Mouse (Mus musculus): ENCODE data around the gene Gm3336. TPM values are rescaled to one million over a fixed set of nuclear protein-coding genes. Genes with fewer than 3 reads are reported as not detected.

The Gm3336 gene
- polyA plus RNA-seq, 1 experiment, result not detected

DNA sequence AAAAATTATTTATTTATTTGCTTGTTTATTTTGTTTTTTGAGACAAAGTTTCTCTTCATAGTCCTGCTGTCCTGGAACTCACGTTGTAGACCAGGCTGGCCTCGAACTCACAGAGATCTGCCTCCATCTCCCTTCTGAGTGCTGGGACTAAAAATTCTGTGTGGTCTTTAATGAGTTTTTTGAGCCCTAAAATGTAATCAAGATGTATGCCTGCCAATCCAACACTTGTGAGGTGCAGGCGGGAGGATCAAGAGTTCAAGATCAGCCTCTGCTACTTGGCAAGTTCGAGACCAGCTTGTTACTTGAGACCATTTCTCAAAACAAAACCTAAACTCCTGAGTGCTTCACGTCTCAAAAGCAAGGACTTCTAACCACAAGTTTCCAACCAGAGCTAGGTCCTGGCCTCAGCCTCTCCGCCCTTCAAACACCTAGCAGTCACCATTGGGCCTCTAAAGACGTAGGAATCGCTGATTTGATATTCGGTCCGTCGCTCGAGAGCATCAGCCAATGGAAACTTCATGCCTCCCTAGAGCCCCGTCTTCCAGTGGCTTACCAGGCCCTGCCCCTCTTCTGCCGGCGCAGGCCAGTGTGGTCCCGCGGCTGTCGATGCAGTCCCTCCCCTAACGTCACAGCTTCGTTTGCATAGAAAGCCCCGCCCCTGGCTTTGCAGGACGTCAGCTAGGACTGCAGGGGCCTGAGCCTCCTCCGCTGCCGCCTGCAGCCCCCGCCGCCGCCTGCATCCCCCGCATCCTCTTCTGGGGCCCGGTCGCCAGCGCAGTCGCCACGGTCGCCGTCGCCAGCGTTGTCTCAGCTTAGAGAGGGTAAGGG is 35.9 kb downstream of the Gm3336 start, which contains the start of gene Rab3a:
Rab3a (plus strand) TSS at position 637 of the 828 bp plus-strand sequence.
- H3ac ChIP-seq (ENCODE audit: control insufficient read depth, insufficient read length, low read depth), result peak within 1 kb of the TSS; percentile 61
- no peaks in the 10 kb centered on the region for H3K79me3 ChIP-seq (ENCODE audit: low read depth)
- peak within 1 kb of the TSS; percentile 49 for H3K4me3 ChIP-seq (ENCODE audit: insufficient read depth, poor library complexity, severe bottlenecking)
- no peaks in the 10 kb centered on the region for H3K27me3 ChIP-seq (ENCODE audit: control insufficient read depth, insufficient read depth, insufficient read length)
- TF ChIP-seq CTCF (IDR thresholded peaks at IDR 0.05; ENCODE audit: control insufficient read depth, insufficient read depth, insufficient read length) (no peak), CEBPB (IDR thresholded peaks at IDR 0.05; ENCODE audit: low read depth) (no peak), USF1 (IDR thresholded peaks at IDR 0.05; ENCODE audit: low read depth) (no peak), MAX (IDR thresholded peaks at IDR 0.05) (no peak), FOSL1 (IDR thresholded peaks at IDR 0.05; ENCODE audit: insufficient read depth, low read length, poor library complexity, severe bottlenecking) (no peak)
- H3K36me3 ChIP-seq (ENCODE audit: control insufficient read depth, insufficient read depth), result peaks cover 10% of the 10 kb centered on the region
- H3K79me2 ChIP-seq (ENCODE audit: control insufficient read depth, insufficient read depth), result peaks cover 1% of the 10 kb centered on the region

DNA sequence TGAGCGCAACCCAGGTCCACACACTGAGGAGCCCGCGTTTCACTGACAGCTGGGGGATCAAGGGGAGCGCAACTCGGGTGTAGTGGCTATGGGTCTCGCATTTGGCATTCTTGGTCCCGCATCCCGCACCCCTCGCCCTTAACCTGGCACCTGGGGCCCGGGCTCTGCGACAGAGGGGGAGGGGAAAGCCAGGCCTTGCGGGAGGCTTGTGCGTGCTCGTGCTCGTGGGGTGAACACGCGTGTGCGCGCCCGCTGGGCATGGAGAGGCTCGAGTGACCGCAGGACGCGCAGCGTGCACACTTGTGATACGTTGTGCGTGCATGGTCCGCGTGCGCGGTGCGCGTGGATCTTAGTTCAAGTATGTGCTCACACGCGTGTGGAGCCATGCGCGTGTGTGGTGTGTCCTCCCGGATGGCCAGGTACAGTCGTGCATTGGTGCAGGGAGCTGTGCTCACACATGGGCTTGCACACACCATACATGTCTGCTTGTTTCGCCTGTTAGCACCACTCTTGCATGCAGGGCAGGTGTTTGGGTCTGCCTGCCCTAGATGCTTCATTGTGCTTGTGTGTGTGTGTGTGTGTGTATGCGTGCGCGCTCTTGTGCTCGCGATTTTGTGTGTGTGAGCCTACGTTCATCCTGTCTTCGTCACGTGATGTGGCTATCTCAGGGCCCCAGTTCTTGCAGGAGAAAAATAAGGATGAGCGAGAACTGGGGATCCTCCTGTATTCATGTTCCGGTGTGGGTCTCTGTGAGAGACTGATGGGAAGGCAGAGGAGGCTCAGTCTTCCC is 36.7 kb downstream of the Gm3336 start:
- H3ac ChIP-seq (ENCODE audit: control insufficient read depth, insufficient read length, low read depth), result peak overlapping the region; percentile 61
- TF ChIP-seq USF1 (IDR thresholded peaks at IDR 0.05; ENCODE audit: low read depth) (peak; percentile 60), CTCF (IDR thresholded peaks at IDR 0.05; ENCODE audit: control insufficient read depth, insufficient read depth, insufficient read length) (no peak), FOSL1 (IDR thresholded peaks at IDR 0.05; ENCODE audit: insufficient read depth, low read length, poor library complexity, severe bottlenecking) (no peak)
- no peaks in the 10 kb centered on the region for H3K27me3 ChIP-seq (ENCODE audit: control insufficient read depth, insufficient read depth, insufficient read length)
- no peaks in the 10 kb centered on the region for H3K79me3 ChIP-seq (ENCODE audit: low read depth)
- peaks cover 9% of the 10 kb centered on the region for H3K79me2 ChIP-seq (ENCODE audit: control insufficient read depth, insufficient read depth)
- H3K36me3 ChIP-seq (ENCODE audit: control insufficient read depth, insufficient read depth), result peaks cover 10% of the 10 kb centered on the region
- peak overlapping the region; percentile 49 for H3K4me3 ChIP-seq (ENCODE audit: insufficient read depth, poor library complexity, severe bottlenecking)

- Histone ChIP-seq H3K27me3 (ENCODE audit: control insufficient read depth, insufficient read depth, insufficient read length) (no peaks in the 10 kb centered on the region), H3K79me3 (ENCODE audit: low read depth) (peaks cover 3% of the 10 kb centered on the region), H3K79me2 (ENCODE audit: control insufficient read depth, insufficient read depth) (peaks cover 15% of the 10 kb centered on the region), H3K4me3 (ENCODE audit: insufficient read depth, poor library complexity, severe bottlenecking) (no peak overlapping the region), H3K36me3 (ENCODE audit: control insufficient read depth, insufficient read depth) (peaks cover 10% of the 10 kb centered on the region), H3ac (ENCODE audit: control insufficient read depth, insufficient read length, low read depth) (no peak overlapping the region)
- TF ChIP-seq MYOD1 (IDR thresholded peaks at IDR 0.05; ENCODE audit: control insufficient read depth, insufficient read length, low read depth) (no peak), FOSL1 (IDR thresholded peaks at IDR 0.05; ENCODE audit: insufficient read depth, low read length, poor library complexity, severe bottlenecking) (no peak), MAX (IDR thresholded peaks at IDR 0.05) (no peak), USF1 (IDR thresholded peaks at IDR 0.05; ENCODE audit: low read depth) (no peak), CEBPB (IDR thresholded peaks at IDR 0.05; ENCODE audit: low read depth) (no peak), CTCF (IDR thresholded peaks at IDR 0.05; ENCODE audit: control insufficient read depth, insufficient read depth, insufficient read length) (no peak), MYOG (IDR thresholded peaks at IDR 0.05; ENCODE audit: control insufficient read depth, extremely low read depth, insufficient read length) (no peak)
These were observed 37.5 kb downstream of the Gm3336 start for GRCm38 (mm10) chr8:70755661-70756475.

DNA sequence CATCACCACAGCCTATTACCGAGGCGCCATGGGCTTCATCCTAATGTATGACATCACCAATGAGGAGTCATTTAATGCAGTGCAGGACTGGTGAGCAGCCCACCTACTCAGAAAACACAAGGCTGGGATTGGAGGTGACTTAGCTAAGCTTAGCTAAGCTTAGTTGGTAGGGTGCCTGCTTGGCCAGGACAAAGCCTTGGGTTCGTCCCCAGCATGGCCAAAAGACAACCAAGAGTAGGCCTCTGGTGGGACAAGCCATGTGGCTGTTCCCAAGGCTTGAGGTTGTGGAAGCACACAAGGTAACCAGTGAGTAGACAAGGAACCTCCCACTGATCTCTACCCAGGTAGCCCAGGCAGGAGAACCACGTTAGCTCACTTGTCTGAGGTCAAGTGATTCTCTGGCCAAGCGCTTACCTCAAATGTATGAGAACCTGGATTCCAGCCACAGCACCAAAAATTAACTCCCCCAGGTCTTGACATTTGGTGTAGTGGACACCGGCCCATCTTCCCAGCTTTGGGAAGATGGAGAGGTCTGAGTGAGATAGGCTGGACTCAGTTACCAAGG is 38.2 kb downstream of the Gm3336 start:
- Histone ChIP-seq H3K36me3 (ENCODE audit: control insufficient read depth, insufficient read depth) (peaks cover 10% of the 10 kb centered on the region), H3ac (ENCODE audit: control insufficient read depth, insufficient read length, low read depth) (no peak overlapping the region), H3K4me3 (ENCODE audit: insufficient read depth, poor library complexity, severe bottlenecking) (no peak overlapping the region), H3K79me3 (ENCODE audit: low read depth) (peaks cover 3% of the 10 kb centered on the region), H3K79me2 (ENCODE audit: control insufficient read depth, insufficient read depth) (peaks cover 15% of the 10 kb centered on the region), H3K27me3 (ENCODE audit: control insufficient read depth, insufficient read depth, insufficient read length) (no peaks in the 10 kb centered on the region)
- TF ChIP-seq CTCF (IDR thresholded peaks at IDR 0.05; ENCODE audit: control insufficient read depth, insufficient read depth, insufficient read length) (no peak), MAX (IDR thresholded peaks at IDR 0.05) (no peak), MYOD1 (IDR thresholded peaks at IDR 0.05; ENCODE audit: control insufficient read depth, insufficient read length, low read depth) (no peak), FOSL1 (IDR thresholded peaks at IDR 0.05; ENCODE audit: insufficient read depth, low read length, poor library complexity, severe bottlenecking) (no peak), CEBPB (IDR thresholded peaks at IDR 0.05; ENCODE audit: low read depth) (no peak), MYOG (IDR thresholded peaks at IDR 0.05; ENCODE audit: control insufficient read depth, extremely low read depth, insufficient read length) (no peak), USF1 (IDR thresholded peaks at IDR 0.05; ENCODE audit: low read depth) (no peak)

Measured in C2C12 (cell line).